Mouse (Mus musculus) Patski (cell line): Measurements from ENCODE around the gene Ndufb7. TPM values are rescaled to one million over a fixed set of nuclear protein-coding genes. Genes with fewer than 3 reads are reported as not detected.

Experiments used
- ATAC-seq: fragments of 100-300 bp; one replicate; pipeline ENCODE4 v1.8.0; 2021
- CTCF ChIA-PET: fragments of 350-600 bp; sonication (Branson Sonifier 250); formaldehyde crosslinking; loops from one replicate; lab custom pipeline; 2022; ENCODE audit warnings: inconsistent platforms; lab: Charles Lee
- POLR2A ChIA-PET: fragments of 350-600 bp; sonication (Branson Sonifier 250); formaldehyde crosslinking; loops from one replicate; lab custom pipeline; 2022; ENCODE audit warnings: antibody characterized with exemption, inconsistent platforms; lab: Charles Lee
- DNase-seq: peaks from one replicate; pipeline ENCODE4 v3.0.0-alpha.2; 2011; ENCODE audit warnings: low read depth, low spot score
- H3K27me3 ChIP-seq: fragments of 371-371 bp; one replicate; pipeline ENCODE4 v1.5.1; 2021
- CTCF ChIP-seq: fragments of 100-300 bp; IDR thresholded peaks from one replicate; pipeline ENCODE4 v1.5.1; 2021
- in situ Hi-C: fragments of 300-500 bp; cut with MboI; formaldehyde crosslinking; loops from 3 replicates; pipeline ENCODE4 v1.11.1; 2018; ENCODE audit warnings: low pct_unique_long_range_greater_than_20kb, mixed read lengths
- polyA plus RNA-seq: library from polyadenylated mRNA; unstranded; gene quantifications from one replicate; pipeline ENCODE4 v1.2.3, GENCODE M21; 2021

The Ndufb7 gene
- polyA plus RNA-seq, 1 experiment from 2014 or later: 247 TPM

DNA sequence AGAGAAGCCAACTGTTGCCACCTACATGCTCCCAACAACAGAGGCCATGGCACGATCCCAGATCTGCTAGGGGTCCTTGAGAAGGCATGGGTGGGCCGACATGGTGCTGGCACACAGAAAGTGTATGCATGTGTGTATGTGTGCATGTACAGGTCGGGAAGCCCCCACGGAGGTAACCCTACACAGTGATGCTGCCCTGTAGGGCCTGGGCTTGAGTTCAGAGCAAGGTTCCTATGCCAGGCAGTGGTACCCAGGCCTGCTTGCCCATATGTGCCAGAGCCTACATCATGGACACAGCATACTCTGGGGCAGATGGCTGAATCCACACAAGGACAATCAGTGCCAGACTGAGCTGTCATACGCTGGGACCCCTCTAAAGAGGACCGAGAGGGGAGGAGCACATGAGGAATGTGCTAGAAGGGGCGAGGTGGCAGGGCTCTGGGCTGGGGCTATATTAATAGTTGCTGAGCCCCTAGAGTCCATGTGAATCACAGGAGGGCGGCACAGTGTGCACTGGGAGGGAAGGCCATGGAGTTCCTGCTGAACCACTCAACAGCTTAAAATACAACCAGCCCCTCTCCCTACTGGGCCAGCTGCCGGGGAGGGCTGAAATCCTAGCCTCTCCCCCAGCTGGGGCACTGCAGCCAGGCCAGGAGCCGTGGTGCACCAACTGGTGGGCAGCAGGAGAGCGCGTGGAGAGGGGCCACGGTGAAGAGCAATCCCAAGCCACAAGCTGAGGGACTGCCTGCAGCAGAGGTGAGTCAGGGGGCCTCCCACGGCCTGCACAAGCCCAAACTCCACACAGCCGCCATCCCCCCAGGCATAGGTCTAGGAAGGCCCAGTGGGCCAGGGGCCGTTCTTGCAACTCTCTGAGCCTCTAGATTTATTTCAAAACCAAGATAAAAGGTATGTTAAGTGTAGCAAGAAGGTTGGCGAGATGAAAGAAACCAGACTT is 9.4 kb downstream of the Ndufb7 start:
- DNase-seq (no peak), ATAC-seq (no peak)
- TF ChIP-seq CTCF: no peak
- H3K27me3 ChIP-seq: no peaks in the 10 kb centered on the region
- ChIA-PET POLR2A (no interaction called here), CTCF (no interaction called here)
- in situ Hi-C loops: no loop called here

DNA sequence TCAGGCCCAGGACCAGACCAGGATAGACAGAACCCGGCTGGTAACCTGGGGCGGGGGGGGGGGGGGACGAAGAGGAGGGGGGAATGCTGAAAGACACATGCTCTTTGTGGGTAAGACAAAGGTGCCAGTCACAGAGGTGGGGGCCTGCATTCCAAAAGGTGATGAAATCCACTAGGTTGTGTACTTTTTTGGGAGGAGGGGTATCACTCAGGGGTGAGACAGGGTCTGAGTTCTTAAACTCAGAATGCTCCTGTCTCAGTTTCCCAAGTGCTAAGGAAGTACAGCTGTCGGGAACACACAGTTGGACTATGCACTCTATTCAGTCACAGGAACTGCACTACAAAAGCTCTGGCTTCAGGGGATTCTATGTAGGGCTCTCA is 10.0 kb downstream of the Ndufb7 start:
- DNase-seq: no peak
- in situ Hi-C loops: no loop called here
- ChIA-PET CTCF (no interaction called here), POLR2A (no interaction called here)
- ATAC-seq: no peak
- H3K27me3 ChIP-seq: no peaks in the 10 kb centered on the region
- TF ChIP-seq CTCF: no peak

DNA sequence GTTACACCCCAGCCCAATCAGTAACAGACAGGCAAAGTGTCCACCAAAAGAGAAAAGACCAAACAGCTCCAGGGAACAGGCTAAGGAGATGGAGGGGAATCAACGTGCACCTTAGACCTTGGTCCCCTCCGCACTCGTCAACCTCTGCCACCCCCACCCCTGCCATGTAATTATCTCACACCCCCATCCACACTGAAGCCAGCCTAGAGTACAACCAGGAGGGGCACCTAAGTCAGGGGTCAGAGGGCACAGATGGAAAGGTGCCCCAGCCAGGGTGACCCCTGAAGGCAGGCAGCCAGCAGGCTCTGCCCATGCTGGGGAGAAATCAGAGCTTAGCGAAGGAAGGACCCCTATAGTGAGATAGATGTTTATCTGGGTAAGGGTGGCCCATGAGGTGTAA is 10.4 kb downstream of the Ndufb7 start:
- no peak for TF ChIP-seq CTCF
- POLR2A ChIA-PET: no interaction called here
- CTCF ChIA-PET: interaction anchor here (1.2 kb wide), 1 partner anchor 13 kb away, joined by 3 read pairs; no protein-coding TSS in a partner anchor
- DNase-seq: no peak
- ATAC-seq: no peak
- H3K27me3 ChIP-seq: no peaks in the 10 kb centered on the region
- in situ Hi-C loops: no loop called here

DNA sequence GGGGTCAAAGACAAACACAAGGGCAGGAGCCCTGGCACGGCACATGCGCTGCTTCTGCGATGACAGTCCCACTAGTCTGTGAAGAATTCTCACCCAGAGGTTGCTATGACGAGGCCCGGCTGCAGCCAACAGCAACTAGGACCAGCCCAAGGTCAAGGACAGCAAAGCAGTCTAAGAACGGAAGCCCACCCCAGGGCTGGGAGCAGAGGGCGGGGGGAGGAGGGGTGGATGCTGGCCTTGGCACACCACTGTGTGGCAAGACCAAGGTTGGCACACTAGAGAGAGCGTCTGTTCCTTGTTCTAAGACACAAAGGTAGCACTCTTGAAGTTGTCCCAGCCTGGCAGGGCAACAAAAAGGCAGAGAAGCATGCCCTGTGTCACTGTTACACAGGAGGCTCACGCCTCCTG is 10.9 kb downstream of the Ndufb7 start:
- in situ Hi-C loops: no loop called here
- H3K27me3 ChIP-seq: no peaks in the 10 kb centered on the region
- TF ChIP-seq CTCF: no peak
- ATAC-seq (no peak), DNase-seq (no peak)
- POLR2A ChIA-PET: no interaction called here
- CTCF ChIA-PET: interaction anchor here (1.2 kb wide), 1 partner anchor 13 kb away, joined by 3 read pairs; no protein-coding TSS in a partner anchor

DNA sequence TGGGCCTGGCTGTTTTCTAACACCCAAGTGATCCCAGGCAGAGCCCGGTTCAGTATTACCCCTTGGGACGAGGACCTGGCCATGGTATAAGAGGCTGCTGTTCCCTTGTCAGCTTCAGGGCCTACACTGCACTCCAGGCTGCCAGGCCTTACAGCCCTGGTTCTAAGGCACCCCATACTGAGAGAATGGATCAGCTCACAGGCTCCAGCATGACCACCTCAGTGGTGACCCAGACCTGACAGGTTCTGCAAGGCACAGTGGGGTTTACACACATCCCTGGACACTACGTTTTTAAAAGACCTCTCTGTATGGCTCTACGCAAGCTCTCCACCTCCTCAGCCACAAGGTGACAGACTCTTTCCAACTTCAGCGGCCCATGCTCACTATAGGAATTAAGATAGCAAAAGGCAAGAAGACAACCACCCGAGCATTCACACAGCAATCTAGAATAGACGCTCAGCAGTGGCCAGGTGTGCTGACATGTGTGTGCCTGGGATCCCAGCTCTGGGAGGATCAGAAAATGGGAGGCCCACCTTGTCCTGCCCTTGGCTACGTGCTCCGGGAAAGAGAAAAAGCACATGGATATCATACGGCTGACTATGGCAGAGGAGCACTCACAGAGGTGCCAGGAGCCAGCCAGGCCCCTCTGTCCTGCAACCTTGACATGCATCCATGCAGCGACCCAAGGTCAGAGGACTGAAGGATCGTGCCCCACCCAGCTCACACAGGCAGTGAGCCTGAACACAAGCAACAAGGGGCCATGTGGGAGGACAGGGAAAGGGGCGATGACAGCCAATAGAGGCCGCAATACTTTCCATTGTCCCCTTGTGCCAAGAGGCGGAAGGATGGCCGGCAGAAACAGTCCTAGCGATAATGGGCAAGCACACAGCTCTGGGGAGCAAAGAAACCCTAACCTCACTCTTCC is 11.9 kb downstream of the Ndufb7 start:
- H3K27me3 ChIP-seq: no peaks in the 10 kb centered on the region
- ChIA-PET CTCF (interaction anchor here (1.2 to 1.6 kb wide), 3 partner anchors 11 to 13 kb away, joined by 3 to 4 read pairs (median 3); no protein-coding TSS in a partner anchor), POLR2A (no interaction called here)
- ATAC-seq: no peak
- in situ Hi-C loops: no loop called here
- no peak for DNase-seq
- TF ChIP-seq CTCF: no peak

DNA sequence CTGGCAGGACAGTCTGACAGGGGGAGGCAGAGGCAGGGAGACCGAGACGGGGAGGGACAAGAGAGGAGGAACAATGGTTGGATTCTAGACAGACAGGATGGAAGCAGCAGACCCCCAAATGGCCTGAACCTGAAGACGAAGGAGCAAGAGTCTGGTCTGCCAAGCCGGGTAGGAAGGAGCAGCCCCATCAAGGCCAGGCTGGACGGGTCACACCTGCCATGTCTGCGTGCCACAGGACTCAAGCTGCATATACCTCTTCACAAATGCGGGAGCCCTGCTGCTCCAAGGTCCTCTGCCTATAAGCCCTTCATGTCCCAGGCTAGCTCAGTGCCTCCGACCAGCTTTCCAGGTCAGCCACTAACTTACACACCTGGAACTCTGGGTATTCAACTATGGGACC is 13.2 kb downstream of the Ndufb7 start:
- CTCF ChIA-PET: interaction anchor here (1.5 kb wide), 1 partner anchor 12 kb away, joined by 3 read pairs; no protein-coding TSS in a partner anchor
- DNase-seq (no peak), ATAC-seq (no peak)
- POLR2A ChIA-PET: interaction anchor here (1.1 kb wide), 1 partner anchor 10 kb away, joined by 3 read pairs; no protein-coding TSS in a partner anchor
- no peaks in the 10 kb centered on the region for H3K27me3 ChIP-seq
- in situ Hi-C loops: no loop called here
- TF ChIP-seq CTCF: no peak

DNA sequence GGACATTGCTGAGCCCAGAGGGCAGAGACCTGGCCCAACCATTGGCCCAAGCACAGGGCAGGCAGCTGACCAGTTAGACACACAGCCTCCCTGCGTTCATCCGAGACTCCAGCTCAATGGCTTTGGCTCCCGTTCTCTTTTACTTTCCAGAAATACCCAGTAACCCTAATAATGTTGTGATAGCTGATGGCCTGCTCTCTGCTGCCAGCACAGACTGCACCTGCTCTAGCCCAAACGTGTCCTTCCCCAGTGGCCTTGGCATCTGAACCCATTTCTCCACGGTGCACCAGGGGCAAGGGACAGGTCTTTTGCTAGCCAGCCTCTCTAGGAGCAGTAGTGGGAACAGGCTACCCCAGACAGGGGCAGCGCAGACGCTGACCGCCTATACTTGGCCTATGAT is 14.4 kb downstream of the Ndufb7 start:
- TF ChIP-seq CTCF: no peak
- H3K27me3 ChIP-seq: no peaks in the 10 kb centered on the region
- ChIA-PET POLR2A (no interaction called here), CTCF (interaction anchor here (0.7 to 1.1 kb wide), 2 partner anchors 10 to 131 kb away, joined by 3 read pairs; no protein-coding TSS in a partner anchor)
- ATAC-seq (no peak), DNase-seq (no peak)
- in situ Hi-C loops: no loop called here

DNA sequence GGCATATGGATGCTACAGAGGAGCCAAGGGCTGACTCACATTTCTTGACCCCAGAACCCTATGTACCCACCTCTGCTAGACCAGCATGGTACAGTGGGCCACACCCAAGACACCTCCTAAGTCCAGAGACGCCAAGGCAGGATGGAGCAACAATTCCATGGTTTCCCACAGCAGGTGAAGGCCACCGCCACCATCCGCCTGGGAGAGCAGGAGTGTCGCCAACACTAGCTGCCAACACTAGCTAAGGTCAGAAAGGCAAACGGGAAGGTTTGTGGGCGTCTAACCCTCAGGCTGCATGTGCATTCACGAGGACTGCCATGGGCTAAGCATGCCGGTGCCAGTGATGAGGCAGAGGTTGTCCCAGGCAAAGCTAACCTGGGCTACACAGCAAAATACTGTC is 15.8 kb downstream of the Ndufb7 start:
- in situ Hi-C loops: no loop called here
- no peak for TF ChIP-seq CTCF
- no peak for ATAC-seq
- ChIA-PET CTCF (no interaction called here), POLR2A (no interaction called here)
- no peaks in the 10 kb centered on the region for H3K27me3 ChIP-seq
- DNase-seq: no peak

DNA sequence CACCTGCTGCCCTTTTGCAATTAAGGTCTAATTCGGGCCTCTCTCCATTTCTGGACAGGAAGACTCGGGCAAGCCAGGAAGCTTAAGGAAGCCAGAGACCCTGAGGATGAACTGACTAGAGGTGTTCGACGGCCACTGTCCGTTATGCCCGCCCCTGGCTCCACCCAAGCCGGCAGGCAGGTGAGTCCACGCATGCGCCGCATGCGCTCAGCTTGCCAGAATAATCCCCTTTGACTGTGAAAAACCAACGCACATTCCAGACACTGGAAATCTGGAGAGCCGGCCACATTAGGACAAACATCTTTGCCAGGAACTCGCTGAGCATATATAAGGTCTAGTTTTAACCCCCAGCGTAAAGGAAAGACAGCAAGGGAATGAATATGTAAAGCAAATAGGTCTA is 16.8 kb downstream of the Ndufb7 start:
- in situ Hi-C loops: no loop called here
- DNase-seq (no peak), ATAC-seq (no peak)
- ChIA-PET CTCF (interaction anchor here (1.1 kb wide), 1 partner anchor 11 kb away, joined by 4 read pairs; no protein-coding TSS in a partner anchor), POLR2A (interaction anchor here (0.9 kb wide), 1 partner anchor 11 kb away, joined by 3 read pairs; no protein-coding TSS in a partner anchor)
- H3K27me3 ChIP-seq: no peaks in the 10 kb centered on the region
- TF ChIP-seq CTCF: no peak

DNA sequence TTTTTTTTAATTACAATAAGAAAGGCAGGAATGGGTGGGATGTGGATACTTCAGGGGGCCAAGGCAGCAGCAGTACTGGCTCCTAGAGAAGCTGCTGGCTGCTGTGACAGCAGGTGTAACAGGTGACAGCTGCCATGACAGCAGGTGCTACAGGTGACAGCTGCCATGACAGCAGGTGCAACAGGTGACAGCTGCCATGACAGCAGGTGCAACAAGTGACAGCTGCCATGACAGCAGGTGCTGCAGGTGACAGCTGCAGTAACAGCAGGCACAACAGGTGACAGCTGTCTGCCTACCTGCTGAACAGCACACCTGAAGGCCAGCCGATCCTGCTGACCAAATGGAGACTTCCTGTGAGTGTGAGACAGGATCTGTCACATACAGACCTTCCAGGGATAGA is 18.3 kb downstream of the Ndufb7 start:
- ChIA-PET POLR2A (no interaction called here), CTCF (interaction anchor here (1.0 kb wide), 1 partner anchor 10 kb away, joined by 4 read pairs; no protein-coding TSS in a partner anchor)
- H3K27me3 ChIP-seq: no peaks in the 10 kb centered on the region
- DNase-seq: no peak
- in situ Hi-C loops: no loop called here
- TF ChIP-seq CTCF: no peak
- no peak for ATAC-seq
